Mouse (Mus musculus) kidney, adult 9 months (tissue): ENCODE data around the gene Prr15.

ENCODE experiments used
- DNase-seq: peaks from one replicate; pipeline ENCODE4 v3.0.0; 2022

The Prr15 gene

DNA sequence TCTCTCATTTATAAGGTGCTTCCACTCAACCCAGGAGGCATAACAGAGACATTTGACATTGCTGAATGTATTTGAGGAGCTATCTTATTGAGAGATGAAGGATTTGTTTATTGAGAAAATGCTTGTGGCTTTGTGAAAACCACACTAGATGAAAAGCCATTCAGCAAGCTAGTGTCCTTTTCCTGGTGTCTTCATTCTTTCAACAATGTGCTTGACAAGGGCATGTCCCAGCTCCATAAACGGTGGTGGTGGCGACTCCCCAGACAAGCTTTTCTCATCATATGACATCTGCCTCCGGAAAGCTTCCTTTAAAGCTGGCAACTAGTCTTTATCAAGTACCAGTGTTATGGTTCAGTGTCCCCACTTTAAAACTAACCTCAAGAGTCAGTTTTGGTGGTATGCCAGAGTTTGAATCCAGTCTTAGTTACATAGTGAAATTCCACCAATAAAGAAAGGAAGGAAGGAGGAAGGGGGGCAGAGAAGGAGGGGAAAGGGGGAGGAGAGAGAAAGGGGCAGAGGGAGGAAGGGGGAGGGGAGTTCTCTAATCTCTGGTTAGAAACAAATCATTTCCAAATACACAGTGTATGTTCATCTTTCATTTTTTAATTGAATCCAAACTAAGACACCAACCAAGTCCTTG lies at the start of gene Prr15:
TSS of gene Prr15 (plus strand) at position 590 of the 640 bp plus-strand sequence.
- no peak for DNase-seq

DNA sequence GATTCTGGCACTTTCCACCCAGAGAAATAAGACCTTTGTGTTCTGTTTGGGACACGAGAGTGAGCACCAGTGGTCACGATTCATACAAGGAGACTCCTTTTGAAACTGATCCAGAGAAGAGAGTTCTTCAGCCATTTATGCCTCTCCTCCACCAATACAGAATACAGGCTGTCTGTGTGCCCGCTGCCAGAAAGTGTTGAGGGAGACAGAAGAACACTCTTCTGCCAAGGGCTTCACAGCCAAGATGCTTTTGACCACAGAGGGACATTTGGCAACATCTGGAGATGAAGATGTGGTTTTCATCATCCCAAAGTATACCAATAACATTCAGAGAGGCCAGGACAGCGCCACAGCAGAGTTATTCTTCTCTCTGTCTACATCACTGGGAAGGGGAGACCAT lies 48.4 kb upstream of the Prr15 start:
- no peak for DNase-seq

DNA sequence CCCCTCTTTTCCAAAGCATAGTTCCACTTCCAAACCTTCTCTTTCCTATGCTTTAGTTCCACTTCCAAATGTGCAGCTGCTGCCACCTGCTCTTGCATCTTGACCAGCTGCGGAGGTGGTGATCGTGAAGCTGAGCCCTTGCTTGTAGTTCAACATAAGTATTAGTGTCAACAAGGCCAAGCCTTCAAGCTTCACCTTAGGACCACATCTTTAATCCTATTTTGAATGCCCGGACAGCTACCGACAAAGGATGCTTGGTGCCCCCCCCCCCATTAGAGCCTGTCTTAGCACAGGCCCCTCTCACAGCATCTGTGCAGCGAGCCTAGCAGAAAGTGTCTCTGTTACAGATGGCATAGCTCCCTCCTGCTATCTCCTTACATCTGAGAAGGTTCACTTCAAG lies 47.8 kb upstream of the Prr15 start:
- no peak for DNase-seq

DNA sequence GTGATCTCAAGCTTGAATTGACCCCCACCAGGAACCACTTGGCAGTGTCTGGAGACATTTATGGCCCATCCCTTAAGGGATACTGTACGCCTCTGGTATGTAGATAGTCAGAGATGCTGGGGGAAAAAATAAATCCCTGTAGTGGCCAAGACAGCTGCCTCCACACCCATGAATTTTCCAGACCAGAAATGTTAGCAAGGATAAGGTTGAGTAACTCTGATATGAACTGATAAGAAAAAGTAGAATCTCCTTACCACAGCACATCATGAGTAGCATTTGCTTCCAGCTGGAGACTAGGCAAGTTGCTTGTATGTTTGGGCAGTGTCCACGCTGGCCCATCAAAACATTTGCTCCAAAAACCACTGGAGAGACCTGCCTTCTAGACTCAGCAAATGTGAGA lies 47.0 kb upstream of the Prr15 start:
- no peak for DNase-seq

DNA sequence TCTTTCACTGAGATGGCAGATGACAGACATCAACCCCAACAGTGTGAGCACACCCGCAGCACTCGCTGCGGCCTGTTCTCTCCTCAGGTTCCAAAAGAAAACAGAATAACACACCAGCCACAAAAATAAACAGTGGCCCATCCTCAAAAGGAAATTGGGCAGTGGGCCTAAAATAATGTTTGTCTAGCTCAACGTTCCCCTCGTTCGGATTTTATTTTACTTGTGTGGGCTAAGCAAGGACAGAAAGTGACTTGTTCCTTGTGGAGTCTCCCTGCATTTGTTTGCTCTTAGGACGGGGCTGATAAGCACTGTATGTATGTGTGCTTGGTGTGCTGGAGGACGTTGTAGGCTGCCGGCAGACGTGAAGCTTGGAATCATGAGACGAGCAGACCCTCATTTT lies 46.2 kb upstream of the Prr15 start:
- no peak for DNase-seq

DNA sequence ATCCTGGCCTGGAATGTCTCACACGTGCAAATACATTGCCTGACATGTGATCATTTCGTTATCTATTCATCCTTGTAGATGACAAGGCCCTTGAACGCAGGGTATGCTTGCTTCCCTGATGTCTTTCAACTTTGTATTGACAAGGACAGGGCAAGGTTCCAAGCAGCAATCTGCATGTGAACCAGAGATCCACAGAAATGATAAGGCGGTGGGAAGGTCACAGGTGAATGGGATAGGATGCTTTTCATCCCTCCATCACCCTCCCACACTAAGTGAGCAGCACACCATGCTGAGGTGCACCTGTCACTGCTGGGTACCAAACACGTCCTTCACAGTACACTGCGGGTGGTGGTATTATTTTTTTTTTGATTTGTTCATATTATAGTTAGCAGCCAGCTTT lies 45.4 kb upstream of the Prr15 start:
- DNase-seq: no peak

DNA sequence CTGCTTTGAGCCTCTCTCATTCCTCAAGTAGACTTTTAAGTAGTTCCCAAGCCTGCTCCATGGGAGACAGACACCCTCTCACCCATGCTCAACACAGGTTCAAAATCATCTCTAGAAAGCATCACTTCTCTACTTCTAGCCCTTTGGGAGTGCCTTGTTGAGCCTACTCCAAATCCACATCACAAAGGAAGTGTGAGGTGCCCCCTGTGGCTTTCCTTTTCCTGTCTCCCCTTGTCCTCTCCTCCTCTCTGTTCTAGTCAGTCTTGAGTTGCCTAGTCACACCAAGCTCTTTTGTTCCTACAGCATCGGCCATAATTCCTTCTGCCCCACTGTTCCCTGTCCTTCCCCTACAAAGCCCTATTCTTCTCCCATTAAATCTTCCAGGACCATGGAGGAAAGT lies 42.3 kb upstream of the Prr15 start:
- DNase-seq: no peak

DNA sequence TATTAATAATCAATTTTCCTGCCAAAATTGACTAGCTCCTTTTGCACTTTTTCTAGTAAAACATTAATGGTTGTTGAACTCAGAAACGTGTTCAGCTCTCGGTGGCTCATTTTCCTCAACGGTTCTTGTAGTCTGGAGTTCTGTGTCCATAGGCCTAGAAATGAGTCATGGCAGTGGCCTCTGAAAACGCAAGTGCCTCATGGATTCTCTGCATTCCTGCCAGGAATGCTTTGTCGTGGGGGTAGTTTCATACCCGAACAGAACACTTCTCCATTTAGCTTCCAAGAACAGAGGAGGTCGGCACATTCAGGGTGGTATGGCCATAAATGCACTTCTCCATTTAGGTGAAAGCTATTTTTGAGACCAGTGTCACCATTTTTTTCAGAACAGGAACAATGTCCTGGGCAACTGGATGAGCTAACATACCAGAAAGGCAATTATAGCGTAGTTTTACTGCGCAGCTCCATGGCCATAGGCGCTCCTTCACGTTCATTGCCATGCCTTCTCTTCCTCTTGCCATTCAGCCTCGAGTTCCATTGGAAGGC lies 41.4 kb upstream of the Prr15 start:
- no peak for DNase-seq

DNA sequence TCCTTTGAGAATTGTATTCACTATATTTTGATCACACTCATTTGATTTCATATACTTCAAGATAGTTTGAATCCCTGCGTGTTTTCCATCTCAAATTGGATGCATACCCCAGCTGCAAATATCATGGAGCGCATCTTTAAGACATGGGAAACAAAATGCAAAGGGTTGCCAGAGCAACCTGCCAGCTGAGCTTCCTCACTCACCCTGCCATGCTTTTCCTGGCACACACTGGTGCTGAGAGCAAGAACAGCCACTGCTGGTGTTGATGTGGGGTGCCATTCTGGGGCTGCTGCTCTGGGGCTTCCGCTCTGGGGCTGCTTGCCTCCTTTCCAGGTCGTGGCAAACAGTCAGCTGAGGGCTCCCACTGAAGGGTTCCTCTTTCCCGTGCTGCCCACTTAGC lies 38.8 kb upstream of the Prr15 start:
- no peak for DNase-seq

DNA sequence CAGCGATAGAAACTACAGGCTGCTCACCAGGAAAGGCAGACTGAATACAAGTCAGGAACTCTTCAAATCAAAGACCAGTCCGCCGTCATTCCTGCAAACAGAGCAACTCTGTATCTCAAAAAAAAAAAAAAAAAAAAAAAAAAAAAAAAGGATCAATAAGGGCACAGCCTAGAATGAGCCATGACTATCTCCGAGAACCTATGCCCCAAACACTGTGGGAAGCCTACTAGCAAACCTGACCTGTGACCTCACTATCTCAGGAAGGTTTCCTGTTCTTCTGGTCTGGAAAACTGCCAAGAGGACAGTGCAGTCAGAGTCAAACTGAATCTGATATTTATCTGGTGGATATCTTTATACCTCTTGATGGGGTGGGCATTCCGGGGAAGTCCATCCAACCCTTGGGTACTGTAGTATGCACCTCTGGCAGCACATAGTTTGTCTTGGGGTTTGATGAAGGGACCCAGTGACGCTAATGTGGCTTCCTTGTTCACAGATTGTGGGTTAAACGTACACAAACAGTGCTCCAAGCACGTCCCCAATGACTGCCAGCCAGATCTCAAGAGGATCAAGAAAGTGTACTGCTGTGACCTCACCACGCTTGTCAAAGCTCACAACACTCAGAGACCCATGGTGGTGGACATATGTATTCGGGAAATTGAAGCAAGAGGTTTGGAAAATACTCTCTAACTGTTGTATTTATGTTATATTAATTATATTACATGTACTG lies 35.7 kb upstream of the Prr15 start:
- DNase-seq: no peak

DNA sequence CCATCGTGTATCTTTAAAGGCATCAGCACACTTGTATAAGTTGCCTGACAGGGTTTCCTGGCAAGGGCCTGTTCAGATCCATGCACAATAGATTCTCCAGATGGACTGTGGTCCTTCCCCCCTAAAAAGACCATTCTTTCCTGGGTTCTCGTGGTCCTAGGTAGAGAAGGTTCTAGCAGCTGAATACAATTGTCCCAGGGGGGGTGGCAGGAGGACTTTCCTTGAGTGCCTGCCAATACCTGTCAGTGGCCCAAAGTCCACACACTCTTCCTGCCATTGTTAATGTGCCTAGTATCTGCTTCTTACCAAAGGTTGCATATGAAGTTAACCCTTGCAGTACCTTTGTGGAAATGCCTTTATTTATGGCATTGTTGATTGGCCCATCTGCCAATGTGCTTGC lies 28.4 kb upstream of the Prr15 start:
- no peak for DNase-seq

DNA sequence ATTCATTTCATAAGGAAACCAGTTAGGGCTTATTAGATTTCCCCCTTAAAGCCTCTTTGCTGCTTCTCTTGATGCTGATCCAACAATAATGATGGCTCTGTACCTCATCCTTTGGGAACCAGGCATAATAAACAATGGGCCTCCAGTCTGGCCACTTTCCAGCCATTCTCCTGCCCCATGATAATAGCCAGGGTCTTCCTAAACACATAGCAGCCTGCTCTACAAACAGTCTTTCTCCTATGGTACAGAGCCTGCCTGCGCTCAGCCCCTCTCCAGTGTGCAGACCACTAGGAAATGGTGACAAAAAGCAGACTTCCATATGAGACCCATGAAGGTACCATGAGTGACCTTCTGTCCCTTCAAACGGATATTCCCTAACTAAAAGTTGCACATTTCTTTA lies 26.2 kb upstream of the Prr15 start:
- DNase-seq: no peak

DNA sequence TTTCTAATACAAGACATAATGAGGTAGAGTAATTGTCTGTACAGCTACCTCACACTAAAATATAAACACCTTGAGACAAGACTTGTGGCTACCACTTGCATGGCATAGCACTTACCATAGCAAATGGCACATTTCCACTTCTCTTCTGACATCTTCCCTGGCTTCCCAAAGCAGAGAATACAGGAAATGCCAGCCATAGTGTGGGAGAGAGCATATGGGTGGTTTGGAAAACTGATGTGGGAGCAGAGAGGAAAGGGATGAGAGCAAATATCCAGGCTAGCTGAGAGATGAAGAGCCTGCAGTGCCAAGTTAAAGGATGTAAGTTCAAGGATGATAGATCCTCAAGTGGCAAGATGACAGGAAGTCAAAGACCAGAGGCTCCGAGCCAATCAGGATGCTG lies 19.9 kb upstream of the Prr15 start:
- DNase-seq: no peak

DNA sequence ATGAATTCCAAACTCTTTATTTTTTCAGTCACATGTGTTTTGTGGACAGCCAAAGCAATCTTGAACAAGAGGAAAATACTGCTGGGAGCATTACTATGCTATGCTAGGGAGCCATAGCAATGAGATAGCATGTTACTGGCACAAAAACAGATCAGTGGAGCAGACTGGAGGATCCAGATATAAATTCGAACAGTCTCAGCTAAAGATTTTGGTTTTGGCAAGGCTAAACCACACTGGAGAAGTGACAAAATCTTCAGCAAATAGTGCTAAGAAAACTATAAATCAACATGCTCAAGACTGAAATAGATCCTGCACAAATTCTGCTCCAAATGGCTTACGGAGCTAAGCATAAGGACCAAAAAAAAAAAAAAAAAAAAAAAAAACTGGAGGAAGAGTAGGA lies 12.6 kb upstream of the Prr15 start:
- no peak for DNase-seq

DNA sequence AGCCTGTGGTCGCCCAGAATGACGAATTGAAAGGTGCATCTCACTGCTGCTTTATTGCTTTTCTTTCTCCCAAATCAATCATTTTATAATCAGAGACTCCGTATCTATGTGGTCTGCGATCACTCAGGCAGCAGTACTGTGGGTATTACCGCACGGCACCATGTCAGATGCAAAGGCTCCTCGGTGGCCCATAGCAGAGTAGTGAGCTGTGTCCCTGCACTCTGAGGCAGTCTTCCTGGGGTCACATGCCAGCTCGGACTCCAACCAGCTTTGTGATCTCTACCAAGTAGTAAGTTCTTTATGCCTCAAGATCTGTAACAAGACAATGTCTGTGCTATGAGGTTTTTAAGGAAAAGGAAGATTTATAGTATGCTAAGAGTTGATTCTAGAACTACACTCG lies 7.0 kb upstream of the Prr15 start:
- DNase-seq: no peak

DNA sequence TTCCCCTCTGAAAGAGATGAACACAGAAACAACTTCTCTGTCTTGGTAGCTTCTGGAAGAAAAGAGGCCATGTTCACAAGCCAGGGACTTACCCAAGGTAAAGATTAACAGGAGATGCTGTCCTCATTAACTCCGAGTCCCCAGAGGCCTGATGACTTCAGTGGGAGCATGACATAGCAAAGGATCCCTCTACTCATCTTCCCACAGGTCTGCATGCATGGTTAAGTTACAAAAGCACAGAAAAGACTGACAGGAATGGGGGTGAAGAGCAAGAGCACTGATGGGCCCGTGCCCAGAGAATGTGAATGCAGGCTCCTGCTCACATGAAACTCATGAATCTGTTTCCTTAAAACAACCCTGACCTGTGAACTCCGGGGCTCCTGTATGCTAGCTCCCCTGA lies 6.4 kb upstream of the Prr15 start:
- peak; percentile 62 for DNase-seq

DNA sequence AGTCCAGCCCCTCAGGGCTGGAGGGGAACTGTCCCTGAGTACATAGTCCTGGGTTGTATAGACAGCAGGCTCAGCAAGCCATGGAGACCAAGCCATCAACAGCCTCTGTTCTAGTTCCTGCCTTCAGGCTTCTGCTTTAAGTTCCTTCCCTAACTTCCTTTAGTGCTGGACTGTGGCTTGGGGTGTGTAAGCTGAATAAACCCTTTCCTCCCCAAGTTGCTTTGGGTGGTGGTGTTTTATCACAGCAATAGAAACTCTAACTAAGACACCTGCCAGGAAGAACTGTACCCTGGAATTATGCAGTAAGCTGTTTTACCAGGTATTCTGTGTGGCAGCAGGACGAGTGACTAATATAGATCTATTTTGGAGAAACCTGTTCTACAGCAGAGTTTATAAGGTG lies 5.4 kb upstream of the Prr15 start:
- DNase-seq: no peak

DNA sequence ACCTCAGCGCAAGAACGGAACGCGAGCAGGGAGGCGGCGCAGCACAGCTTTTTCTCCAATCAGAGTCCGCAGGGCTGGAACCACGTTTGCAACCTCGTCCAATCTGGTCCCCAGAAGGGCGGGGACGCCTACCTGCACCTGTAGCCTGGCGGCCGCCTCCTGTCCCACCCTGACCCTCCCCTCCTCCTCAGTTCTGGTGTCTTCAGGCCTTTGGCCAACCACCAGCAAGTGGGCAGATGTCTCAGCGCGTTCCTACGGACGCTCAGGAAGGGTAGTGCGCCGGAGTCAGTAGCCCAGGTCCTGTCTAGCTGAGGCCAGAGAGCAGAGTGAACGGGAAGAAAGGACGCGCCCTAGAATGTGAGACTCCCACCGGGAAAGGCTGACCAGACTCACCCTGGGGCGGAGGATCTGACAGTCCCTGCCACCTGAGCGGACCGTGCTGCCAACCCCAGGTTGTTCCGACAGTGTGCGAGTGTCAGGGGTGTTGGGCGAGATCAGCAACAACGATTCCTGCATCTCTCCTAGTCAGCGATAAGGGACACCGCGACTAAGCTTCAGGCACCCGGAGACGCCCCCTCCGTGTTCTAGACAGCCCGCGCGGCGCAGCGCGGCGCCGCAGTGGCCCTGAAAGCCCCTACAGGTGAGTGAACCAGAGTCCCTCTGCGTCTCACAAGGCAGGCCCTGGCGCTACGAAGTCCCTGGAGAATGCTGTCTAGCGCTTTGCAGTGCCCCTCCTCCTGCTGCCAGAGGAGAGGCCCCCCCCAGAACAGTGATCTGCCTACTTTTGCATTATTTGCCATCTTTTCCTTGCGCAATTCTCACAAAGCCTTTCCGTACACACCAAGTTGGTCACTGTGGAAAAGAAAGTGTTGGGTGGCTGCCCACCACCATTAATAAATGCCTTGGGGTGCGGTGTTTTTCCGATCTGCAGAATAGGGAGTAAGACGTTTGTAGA lies 1.3 kb downstream of the Prr15 start:
- DNase-seq: peak; percentile 85

DNA sequence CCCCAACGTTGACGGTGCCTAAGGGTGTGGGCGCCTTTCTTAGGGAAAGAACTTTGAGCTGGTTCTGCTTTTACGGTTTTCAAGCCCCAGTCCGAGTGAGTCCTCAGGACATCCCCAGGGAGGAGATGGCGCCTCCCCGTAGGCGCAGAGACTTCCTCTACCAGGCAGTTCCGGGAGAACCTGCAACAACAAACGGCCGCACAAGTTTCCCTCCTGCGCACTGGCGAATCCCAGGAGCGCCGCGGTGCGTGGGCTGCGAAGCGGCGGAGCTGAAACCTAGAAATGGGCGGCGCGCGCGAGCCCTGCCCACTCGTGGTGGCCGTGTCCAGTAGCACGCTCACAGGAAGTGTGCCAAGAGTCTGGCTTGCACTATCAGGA lies 2.0 kb downstream of the Prr15 start:
- DNase-seq: peak; percentile 72

DNA sequence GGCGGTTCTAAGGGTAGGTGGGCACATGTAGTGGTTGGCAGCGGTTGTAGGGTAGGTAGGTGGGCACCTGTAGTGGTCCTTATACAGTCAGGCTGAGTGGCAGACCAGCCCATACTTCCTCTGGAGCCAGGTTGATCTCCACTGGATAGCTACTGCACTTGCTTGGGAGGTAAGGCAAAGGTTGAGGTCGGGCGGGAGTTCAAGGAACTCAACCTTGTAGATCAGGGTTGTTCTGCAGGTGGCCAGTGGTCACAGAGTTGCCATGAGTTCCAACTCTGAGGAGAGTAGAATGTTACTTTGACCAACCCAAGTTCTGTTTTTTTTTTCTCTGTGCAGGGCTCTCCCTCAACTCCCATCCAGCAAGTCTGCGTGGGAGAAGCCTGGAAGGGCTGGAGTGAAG lies 3.1 kb downstream of the Prr15 start:
- DNase-seq: peak; percentile 60

DNA sequence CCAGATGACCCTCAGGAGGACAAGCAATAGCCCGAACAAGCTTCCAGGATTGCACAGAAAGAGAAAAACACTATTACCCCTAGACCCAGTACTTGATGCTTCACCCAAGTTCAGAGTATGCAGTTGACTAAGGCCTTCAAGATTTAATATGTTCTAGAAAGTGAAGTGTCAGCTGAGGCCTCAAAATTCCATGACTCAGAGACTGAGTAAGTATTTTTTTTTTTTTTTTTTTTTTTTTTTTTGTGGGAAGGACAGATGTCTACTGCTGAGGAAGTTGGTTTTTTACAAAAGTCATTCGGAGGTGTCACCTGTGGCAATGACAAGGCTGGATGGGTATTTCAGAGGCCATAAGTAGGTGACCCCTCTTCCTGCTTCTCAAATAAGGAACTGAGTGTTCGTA lies 4.0 kb downstream of the Prr15 start:
- DNase-seq: no peak

DNA sequence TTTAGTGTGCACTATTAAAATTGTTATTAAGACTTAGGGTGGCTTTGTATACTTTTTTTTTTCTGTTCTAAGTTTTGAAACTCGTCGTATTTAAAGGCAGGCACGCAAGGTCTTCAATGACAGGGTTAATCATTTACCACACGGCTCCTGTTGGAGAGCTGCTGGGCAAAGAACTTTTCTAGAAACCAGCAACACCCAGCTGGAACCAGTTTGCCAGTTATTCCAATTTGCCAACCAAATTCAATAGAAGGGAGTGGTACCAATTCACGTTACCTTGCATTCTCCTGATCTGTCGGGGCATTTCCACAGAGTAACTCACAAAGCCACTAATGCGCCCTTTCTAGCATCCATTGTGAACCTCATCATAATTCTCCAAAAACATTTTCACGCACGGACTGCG lies 4.5 kb downstream of the Prr15 start:
- peak; percentile 79 for DNase-seq

DNA sequence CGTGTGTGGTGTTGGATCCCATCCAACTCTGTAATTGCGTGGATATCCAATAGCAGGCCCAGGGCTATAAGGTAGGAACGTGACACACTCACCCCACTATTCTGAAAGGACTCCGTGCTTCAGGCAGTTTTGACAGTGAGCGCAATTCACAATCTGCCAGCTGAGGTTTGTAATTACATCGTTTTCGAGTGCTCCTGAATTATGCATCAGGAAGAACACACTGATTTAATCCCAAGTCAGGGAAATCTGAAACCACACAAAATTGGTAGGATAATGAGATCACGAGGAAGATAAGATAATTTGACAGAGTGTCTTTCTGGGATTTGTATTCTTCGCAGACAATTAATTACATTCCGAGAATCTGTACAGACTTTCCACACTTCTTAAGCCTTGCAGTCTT lies 6.1 kb downstream of the Prr15 start:
- DNase-seq: no peak

DNA sequence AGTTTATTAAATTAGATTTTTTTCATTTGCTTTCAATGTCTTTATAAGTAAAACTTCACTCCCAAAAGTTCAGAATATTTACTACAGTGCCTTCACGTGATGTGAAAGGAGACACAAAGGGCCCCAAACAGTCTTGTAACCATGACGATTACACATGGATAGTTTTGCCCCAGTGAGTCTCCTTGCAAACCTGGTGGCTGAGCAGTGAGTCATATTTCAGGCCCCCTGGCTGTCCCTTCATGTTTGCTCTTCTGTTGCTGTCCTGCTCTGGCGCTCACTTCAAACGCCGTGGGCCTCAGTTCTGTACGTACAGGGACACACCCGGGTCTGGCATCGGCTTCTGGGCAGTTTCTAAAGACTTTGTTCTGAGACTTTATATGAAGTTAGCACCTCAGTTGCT lies 6.6 kb downstream of the Prr15 start:
- no peak for DNase-seq
